Mouse (Mus musculus) gastrocnemius, postnatal 10 days (tissue): ENCODE results near the gene Sirt2. TPM values are rescaled to one million over a fixed set of nuclear protein-coding genes. Genes with fewer than 3 reads are reported as not detected.
A peak's percentile ranks its signal among the peaks of the same experiment; 100 is the strongest.

Experiments used
- DNase-seq: peaks from one replicate; pipeline ENCODE4 v3.0.0; 2021; ENCODE audit warnings: mixed read lengths
- long read RNA-seq, 2 experiments: library from polyadenylated mRNA; stranded (forward); transcript quantifications; one replicate each; pipeline ENCODE4 v2.0.0; 2021
- total RNA-seq, 2 experiments: library from RNA; stranded (reverse); gene quantifications; 2 replicates each; pipeline ENCODE4 v1.2.3; 2021

Sirt2 gene
- 10 to 100 TPM; 78.5 to 80.4 TPM for total RNA-seq
- long read RNA-seq, experiment 1, transcript Sirt2-202 (15 exons, 1,828 nt) = major isoform, 74 of 131 reads
- long read RNA-seq, experiment 1, transcript Sirt2-201 (16 exons, 1,843 nt) = minor isoform, 51 of 131 reads
- long read RNA-seq, experiment 1, partial matches to known transcripts = 2 of 131 reads
- long read RNA-seq, experiment 1, other reads (novel, unspliced or antisense) = 3 of 131 reads
- long read RNA-seq, experiment 2, transcript Sirt2-202 (15 exons, 1,828 nt) = major isoform, 65 of 135 reads
- long read RNA-seq, experiment 2, transcript Sirt2-201 (16 exons, 1,843 nt) = minor isoform, 63 of 135 reads
- long read RNA-seq, experiment 2, partial matches to known transcripts = 5 of 135 reads
- long read RNA-seq, experiment 2, other reads (novel, unspliced or antisense) = 1 of 135 reads

- DNase-seq = peak; percentile 91
Measured at GRCm38 (mm10) chr7:28766173-28766879, at the start of gene Sirt2. Gene Sirt2, plus strand, starts transcription at chr7:28766735.

- DNase-seq = no peak
Measured at GRCm38 (mm10) chr7:28717726-28718125, 48.8 kb upstream of the Sirt2 start.

GRCm38 (mm10) chr7:28719159-28719558 lies 47.4 kb upstream of the Sirt2 start:
- no peak for DNase-seq

GRCm38 (mm10) chr7:28719650-28720049 lies 46.9 kb upstream of the Sirt2 start:
- no peak for DNase-seq

GRCm38 (mm10) chr7:28720753-28721537 lies 45.6 kb upstream of the Sirt2 start:
- no peak for DNase-seq

GRCm38 (mm10) chr7:28722079-28722478 lies 44.5 kb upstream of the Sirt2 start:
- no peak for DNase-seq

GRCm38 (mm10) chr7:28724613-28725012 lies 41.9 kb upstream of the Sirt2 start:
- DNase-seq = no peak

GRCm38 (mm10) chr7:28726600-28726999 lies 39.9 kb upstream of the Sirt2 start:
- peak; percentile 84 for DNase-seq

- peak; percentile 47 for DNase-seq
Measured at GRCm38 (mm10) chr7:28727649-28728340, 38.7 kb upstream of the Sirt2 start.

- DNase-seq = peak; percentile 45
Measured at GRCm38 (mm10) chr7:28732341-28733142, 34.0 kb upstream of the Sirt2 start.

GRCm38 (mm10) chr7:28733211-28733610 lies 33.3 kb upstream of the Sirt2 start:
- DNase-seq = no peak

- no peak for DNase-seq
Measured at GRCm38 (mm10) chr7:28735701-28736100, 30.8 kb upstream of the Sirt2 start.

- no peak for DNase-seq
Measured at GRCm38 (mm10) chr7:28739829-28740228, 26.7 kb upstream of the Sirt2 start.

- no peak for DNase-seq
Measured at GRCm38 (mm10) chr7:28740949-28741348, 25.6 kb upstream of the Sirt2 start.

GRCm38 (mm10) chr7:28741368-28741708 lies 25.2 kb upstream of the Sirt2 start:
- DNase-seq = no peak

- peak; percentile 95 for DNase-seq
Measured at GRCm38 (mm10) chr7:28741709-28742438, 24.7 kb upstream of the Sirt2 start, which contains the start of the genes Mrps12 and Sars2. Gene Mrps12, minus strand, starts transcription at chr7:28741820. Gene Sars2, plus strand, starts transcription at chr7:28741992.

- DNase-seq = no peak
Measured at GRCm38 (mm10) chr7:28749935-28750334, 16.6 kb upstream of the Sirt2 start.

- no peak for DNase-seq
Measured at GRCm38 (mm10) chr7:28756079-28756478, 10.5 kb upstream of the Sirt2 start, which contains the start of gene Ccer2. Gene Ccer2, plus strand, starts transcription at chr7:28756174.

- no peak for DNase-seq
Measured at GRCm38 (mm10) chr7:28758623-28759022, 7.9 kb upstream of the Sirt2 start.

- DNase-seq = no peak
Measured at GRCm38 (mm10) chr7:28761907-28762306, 4.6 kb upstream of the Sirt2 start.
